Mouse (Mus musculus) heart, embryonic 13.5 days (tissue): ENCODE measurements around the gene AC161166.1. TPM values are rescaled to one million over a fixed set of nuclear protein-coding genes. Genes with fewer than 3 reads are reported as not detected.

ENCODE experiments used
- ATAC-seq: fragments of 200-750 bp; cut with Nextera tagmentation; 2 replicates; pipeline ENCODE4 v1.8.0; 2017; ENCODE audit warnings: moderate TSS enrichment; ENCODE audit not compliant: insufficient number of reproducible peaks, low FRiP score, low TSS enrichment; ENCODE audit errors: extremely low read depth
- H3K27ac ChIP-seq: fragments of 300-500 bp; sonication (generic); replicated peaks from 2 replicates; pipeline ENCODE4 v1.5.1; 2015; ENCODE audit warnings: moderate library complexity, mild to moderate bottlenecking, inconsistent platforms
- H3K27me3 ChIP-seq: fragments of 300-500 bp; sonication (generic); replicated peaks from 2 replicates; pipeline ENCODE4 v1.6.1; 2015; ENCODE audit warnings: mild to moderate bottlenecking, inconsistent platforms
- H3K36me3 ChIP-seq: fragments of 300-500 bp; sonication (generic); 2 replicates; pipeline ENCODE4 v1.6.1; 2015; ENCODE audit warnings: mild to moderate bottlenecking, inconsistent platforms
- H3K4me1 ChIP-seq: fragments of 300-500 bp; sonication (generic); 2 replicates; pipeline ENCODE4 v1.6.1; 2015; ENCODE audit warnings: inconsistent platforms
- H3K4me2 ChIP-seq: fragments of 300-500 bp; sonication (generic); 2 replicates; pipeline ENCODE4 v1.6.1; 2015; ENCODE audit warnings: inconsistent platforms, mild to moderate bottlenecking, moderate library complexity
- H3K4me3 ChIP-seq: fragments of 300-500 bp; sonication (generic); 2 replicates; pipeline ENCODE4 v1.5.1; 2015; ENCODE audit warnings: moderate library complexity, mild to moderate bottlenecking, inconsistent platforms
- H3K9ac ChIP-seq: fragments of 300-500 bp; sonication (generic); 2 replicates; pipeline ENCODE4 v1.6.1; 2015; ENCODE audit warnings: inconsistent platforms, mild to moderate bottlenecking, moderate library complexity
- H3K9me3 ChIP-seq: fragments of 300-500 bp; sonication (generic); 2 replicates; pipeline ENCODE4 v1.6.1; 2016; ENCODE audit warnings: inconsistent platforms
- WGBS: fragments of 180-500 bp; shearing (Covaris S2); methylation state at CpG from one replicate; pipeline ENCODE4 v1.1.7; 2015; ENCODE audit warnings: mixed read lengths; 5-methylcytosine and 5-hydroxymethylcytosine counted together
- polyA plus RNA-seq: library from polyadenylated mRNA; unstranded; fragments of >200 nt; fragmentation: Nextera tagmentation; extraction: Ambion mirVana; gene quantifications from 2 replicates; pipeline ENCODE4 v1.2.1, GENCODE M21; 2015

Gene AC161166.1
- polyA plus RNA-seq, 1 experiment from 2014 or later = 0.17 TPM

GRCm38 (mm10) chr7:24537591-24537990 lies 25.3 kb upstream of the AC161166.1 start:
- Histone ChIP-seq H3K27me3 (peaks cover 14% of the 10 kb centered on the region), H3K27ac (no peak overlapping the region), H3K36me3 (peaks cover 41% of the 10 kb centered on the region), H3K9ac (no peak overlapping the region), H3K9me3 (no peaks in the 10 kb centered on the region), H3K4me1 (peaks cover 12% of the 10 kb centered on the region; the same call in 1 of the 2 replicates), H3K4me2 (no peak overlapping the region), H3K4me3 (no peak overlapping the region)
- no peak for ATAC-seq
- 80% methylated on average over 5 of the region's 5 CpGs for WGBS

- 82% methylated on average over 4 of the region's 4 CpGs for WGBS
- no peak overlapping the region for H3K4me3 ChIP-seq
These were observed 24.8 kb upstream of the AC161166.1 start for GRCm38 (mm10) chr7:24537081-24537480.

GRCm38 (mm10) chr7:24534301-24534700 lies 22.0 kb upstream of the AC161166.1 start:
- WGBS = 36% methylated on average over 19 of the region's 19 CpGs
- peak overlapping the region; percentile 61 for H3K9ac ChIP-seq
- H3K27me3 ChIP-seq = peaks cover 14% of the 10 kb centered on the region
- H3K4me2 ChIP-seq = peak overlapping the region; percentile 41
- H3K4me3 ChIP-seq = peak overlapping the region; percentile 12; the same call in 1 of the 2 replicates
- no peak for ATAC-seq
- peaks cover 26% of the 10 kb centered on the region for H3K4me1 ChIP-seq
- no peaks in the 10 kb centered on the region for H3K9me3 ChIP-seq
- no peak overlapping the region for H3K27ac ChIP-seq
- peaks cover 45% of the 10 kb centered on the region for H3K36me3 ChIP-seq

More at GRCm38 (mm10) chr7:24537081-24537480, 24.8 kb upstream of the AC161166.1 start:
- no peak overlapping the region for H3K4me2 ChIP-seq
- H3K27ac ChIP-seq = no peak overlapping the region
- no peak for ATAC-seq
- H3K27me3 ChIP-seq = peaks cover 14% of the 10 kb centered on the region
- H3K9me3 ChIP-seq = no peaks in the 10 kb centered on the region
- peaks cover 17% of the 10 kb centered on the region for H3K4me1 ChIP-seq
- no peak overlapping the region for H3K9ac ChIP-seq
- H3K36me3 ChIP-seq = peaks cover 45% of the 10 kb centered on the region

GRCm38 (mm10) chr7:24533806-24534205 lies 21.6 kb upstream of the AC161166.1 start:
- peak overlapping the region; percentile 41 for H3K4me2 ChIP-seq
- no peaks in the 10 kb centered on the region for H3K9me3 ChIP-seq
- H3K36me3 ChIP-seq = peaks cover 45% of the 10 kb centered on the region
- 28% methylated on average over 42 of the region's 42 CpGs for WGBS
- H3K27ac ChIP-seq = no peak overlapping the region
- H3K27me3 ChIP-seq = peaks cover 14% of the 10 kb centered on the region
- H3K4me1 ChIP-seq = peaks cover 27% of the 10 kb centered on the region
- peak overlapping the region; percentile 12; the same call in 1 of the 2 replicates for H3K4me3 ChIP-seq
- ATAC-seq = no peak
- peak overlapping the region; percentile 61 for H3K9ac ChIP-seq

GRCm38 (mm10) chr7:24533031-24533571 lies 20.8 kb upstream of the AC161166.1 start:
- Histone ChIP-seq H3K4me1 (peaks cover 27% of the 10 kb centered on the region), H3K36me3 (peaks cover 45% of the 10 kb centered on the region), H3K27ac (no peak overlapping the region), H3K27me3 (peaks cover 14% of the 10 kb centered on the region), H3K4me2 (no peak overlapping the region), H3K9me3 (no peaks in the 10 kb centered on the region), H3K4me3 (no peak overlapping the region), H3K9ac (no peak overlapping the region)
- no peak for ATAC-seq
- WGBS = 71% methylated on average over 28 of the region's 28 CpGs

- Histone ChIP-seq H3K4me2 (peak overlapping the region; percentile 87), H3K4me3 (peak overlapping the region; percentile 62), H3K27ac (peak overlapping the region; percentile 85), H3K4me1 (peaks cover 27% of the 10 kb centered on the region), H3K27me3 (peaks cover 14% of the 10 kb centered on the region), H3K9me3 (no peaks in the 10 kb centered on the region), H3K36me3 (peaks cover 42% of the 10 kb centered on the region), H3K9ac (peak overlapping the region; percentile 93)
- peak; percentile 24; the same call in 1 of the 2 replicates for ATAC-seq
- WGBS = 2% methylated on average over 43 of the region's 43 CpGs
These were observed 19.1 kb upstream of the AC161166.1 start for GRCm38 (mm10) chr7:24531211-24531971.

- Histone ChIP-seq H3K9me3 (no peaks in the 10 kb centered on the region), H3K9ac (peak within 1 kb of the TSS; percentile 93), H3K27me3 (peaks cover 14% of the 10 kb centered on the region), H3K4me3 (peak within 1 kb of the TSS; percentile 62), H3K4me1 (peaks cover 27% of the 10 kb centered on the region), H3K36me3 (peaks cover 32% of the 10 kb centered on the region), H3K4me2 (peak within 1 kb of the TSS; percentile 87), H3K27ac (peak within 1 kb of the TSS; percentile 85)
- under 1% methylated on average over 44 of the region's 44 CpGs for WGBS
- peak; percentile 85 for ATAC-seq
These were observed 18.0 kb upstream of the AC161166.1 start, which contains the start of gene Irgq for GRCm38 (mm10) chr7:24530062-24530931. Irgq (plus strand) TSS chr7:24530689.

GRCm38 (mm10) chr7:24529580-24529979 lies 17.3 kb upstream of the AC161166.1 start:
- WGBS = 43% methylated on average over 11 of the region's 11 CpGs
- H3K4me3 ChIP-seq = peak overlapping the region; percentile 62
- peak overlapping the region; percentile 83 for H3K9ac ChIP-seq
- H3K27me3 ChIP-seq = peaks cover 14% of the 10 kb centered on the region
- no peaks in the 10 kb centered on the region for H3K9me3 ChIP-seq
- H3K36me3 ChIP-seq = peaks cover 24% of the 10 kb centered on the region
- peaks cover 27% of the 10 kb centered on the region for H3K4me1 ChIP-seq
- no peak for ATAC-seq
- peak overlapping the region; percentile 85 for H3K27ac ChIP-seq
- peak overlapping the region; percentile 87 for H3K4me2 ChIP-seq

- Histone ChIP-seq H3K27ac (no peak overlapping the region), H3K27me3 (peaks cover 10% of the 10 kb centered on the region), H3K9me3 (no peaks in the 10 kb centered on the region), H3K4me2 (no peak overlapping the region), H3K36me3 (peaks cover 17% of the 10 kb centered on the region), H3K9ac (no peak overlapping the region), H3K4me1 (peaks cover 19% of the 10 kb centered on the region), H3K4me3 (0 out of 2 replicates have a peak overlapping the region, but pooled peaks have one; percentile 62)
- ATAC-seq = no peak
- WGBS = 88% methylated on average over 11 of the region's 11 CpGs
These were observed 16.6 kb upstream of the AC161166.1 start for GRCm38 (mm10) chr7:24528861-24529260.

GRCm38 (mm10) chr7:24525686-24526420 lies 13.6 kb upstream of the AC161166.1 start:
- H3K4me3 ChIP-seq = no peak overlapping the region
- no peak overlapping the region for H3K4me2 ChIP-seq
- H3K9ac ChIP-seq = no peak overlapping the region
- H3K4me1 ChIP-seq = peaks cover 6% of the 10 kb centered on the region
- H3K36me3 ChIP-seq = no peaks in the 10 kb centered on the region
- peaks cover 3% of the 10 kb centered on the region; the same call in 1 of the 2 replicates for H3K27me3 ChIP-seq
- H3K27ac ChIP-seq = no peak overlapping the region
- 80% methylated on average over 12 of the region's 12 CpGs for WGBS
- no peaks in the 10 kb centered on the region for H3K9me3 ChIP-seq
- ATAC-seq = no peak
